Mouse (Mus musculus) embryonic stem cell, embryonic (primary cell): ENCODE measurements at regions not wholly inside any gene's neighbourhood (a gene's known extent, or its start where the extent isn't known, plus 50 kb on each side); places are given as distances from the start of the nearest gene placed in this dataset.

ENCODE experiments used
- CTCF ChIA-PET, 4 experiments: fragments of 300-600 bp in 2 of 4; fragments of 350-600 bp in 2 of 4; sonication (Branson Sonifier 250); formaldehyde crosslinking; loops; one replicate each; lab custom pipeline; 2022; ENCODE audit warnings: inconsistent platforms in 2 of 4; lab: Charles Lee
- POLR2A ChIA-PET, 4 experiments: fragments of 300-600 bp in 2 of 4; fragments of 350-600 bp in 2 of 4; sonication (Branson Sonifier 250); formaldehyde crosslinking; loops; one replicate each; lab custom pipeline; 2022; ENCODE audit warnings: antibody characterized with exemption in 4 of 4, inconsistent platforms in 1 of 4; lab: Charles Lee

GRCm38 (mm10) chr9:61311604-61312003, 60.6 kb upstream of the Tle3 start:
- ChIA-PET CTCF (interaction anchor here in 1 of 4 experiments (0.7 kb wide), 1 partner anchor 33 kb away, joined by 8 read pairs; no protein-coding TSS in a partner anchor), POLR2A (interaction anchor here in 2 of 4 experiments (0.7 to 15.5 kb wide), 11 partner anchors 8 to 57 kb away, joined by 3 to 224 read pairs (median 4); partner anchors contain the start of gene Tle3 (in 1 of the 2))

GRCm38 (mm10) chr9:61314630-61315179, 57.5 kb upstream of the Tle3 start:
- CTCF ChIA-PET, result interaction anchor here in 1 of 4 experiments (0.6 kb wide), 1 partner anchor 116 kb away, joined by 4 read pairs; no protein-coding TSS in a partner anchor
- POLR2A ChIA-PET, result interaction anchor here in 3 of 4 experiments (0.6 to 15.5 kb wide), 27 partner anchors 7 to 1804 kb away, joined by 3 to 224 read pairs (median 6); partner anchors contain the start of gene Tle3 (in 1 of the 3)

GRCm38 (mm10) chr9:61315371-61316298, 56.5 kb upstream of the Tle3 start:
- ChIA-PET POLR2A (interaction anchor here (0.6 to 15.5 kb wide), 48 partner anchors 8 to 1805 kb away, joined by 3 to 224 read pairs (median 5); partner anchors contain the start of gene Tle3 (in 1 of the 4)), CTCF (interaction anchor here in 1 of 4 experiments (0.6 to 0.9 kb wide), 2 partner anchors 109 to 1071 kb away, joined by 3 read pairs; no protein-coding TSS in a partner anchor)

- POLR2A ChIA-PET, result interaction anchor here (0.6 to 15.5 kb wide), 40 partner anchors 9 to 438 kb away, joined by 3 to 224 read pairs (median 5); no protein-coding TSS in a partner anchor
- CTCF ChIA-PET, result interaction anchor here in 2 of 4 experiments (0.6 to 1.2 kb wide), 4 partner anchors 35 to 1072 kb away, joined by 3 read pairs; no protein-coding TSS in a partner anchor
These were observed 55.7 kb upstream of the Tle3 start for GRCm38 (mm10) chr9:61316442-61316841.

- POLR2A ChIA-PET, result interaction anchor here in 3 of 4 experiments (0.9 to 15.5 kb wide), 21 partner anchors 9 to 67 kb away, joined by 3 to 224 read pairs (median 4); partner anchors contain the start of gene Tle3 (in 1 of the 3)
- CTCF ChIA-PET, result no interaction called here
These were observed 52.4 kb upstream of the Tle3 start for GRCm38 (mm10) chr9:61319721-61320120.

- ChIA-PET POLR2A (interaction anchor here in 3 of 4 experiments (0.6 to 15.5 kb wide), 17 partner anchors 12 to 347 kb away, joined by 3 to 224 read pairs (median 4); no protein-coding TSS in a partner anchor), CTCF (interaction anchor here in 1 of 4 experiments (1.4 kb wide), 1 partner anchor 28 kb away, joined by 3 read pairs; no protein-coding TSS in a partner anchor)
These were observed 50.9 kb upstream of the Tle3 start for GRCm38 (mm10) chr9:61321314-61321713.

- ChIA-PET POLR2A (interaction anchor here (0.5 to 15.5 kb wide), 22 partner anchors 8 to 347 kb away, joined by 3 to 224 read pairs (median 4); no protein-coding TSS in a partner anchor), CTCF (interaction anchor here in 2 of 4 experiments (0.6 to 1.4 kb wide), 3 partner anchors 29 to 539 kb away, joined by 3 to 4 read pairs (median 3); no protein-coding TSS in a partner anchor)
These were observed 50.3 kb upstream of the Tle3 start for GRCm38 (mm10) chr9:61321825-61322224.

- ChIA-PET POLR2A (interaction anchor here (0.5 to 15.5 kb wide), 21 partner anchors 9 to 346 kb away, joined by 3 to 224 read pairs (median 4); no protein-coding TSS in a partner anchor), CTCF (interaction anchor here in 2 of 4 experiments (0.6 to 1.4 kb wide), 3 partner anchors 29 to 538 kb away, joined by 3 to 4 read pairs (median 3); no protein-coding TSS in a partner anchor)
These were observed 49.8 kb upstream of the Tle3 start for GRCm38 (mm10) chr9:61322333-61322732.
